Mouse (Mus musculus): ENCODE measurements at regions not wholly inside any gene's neighbourhood (a gene's known extent, or its start where the extent isn't known, plus 50 kb on each side); places are given as distances from the start of the nearest gene placed in this dataset.

DNA sequence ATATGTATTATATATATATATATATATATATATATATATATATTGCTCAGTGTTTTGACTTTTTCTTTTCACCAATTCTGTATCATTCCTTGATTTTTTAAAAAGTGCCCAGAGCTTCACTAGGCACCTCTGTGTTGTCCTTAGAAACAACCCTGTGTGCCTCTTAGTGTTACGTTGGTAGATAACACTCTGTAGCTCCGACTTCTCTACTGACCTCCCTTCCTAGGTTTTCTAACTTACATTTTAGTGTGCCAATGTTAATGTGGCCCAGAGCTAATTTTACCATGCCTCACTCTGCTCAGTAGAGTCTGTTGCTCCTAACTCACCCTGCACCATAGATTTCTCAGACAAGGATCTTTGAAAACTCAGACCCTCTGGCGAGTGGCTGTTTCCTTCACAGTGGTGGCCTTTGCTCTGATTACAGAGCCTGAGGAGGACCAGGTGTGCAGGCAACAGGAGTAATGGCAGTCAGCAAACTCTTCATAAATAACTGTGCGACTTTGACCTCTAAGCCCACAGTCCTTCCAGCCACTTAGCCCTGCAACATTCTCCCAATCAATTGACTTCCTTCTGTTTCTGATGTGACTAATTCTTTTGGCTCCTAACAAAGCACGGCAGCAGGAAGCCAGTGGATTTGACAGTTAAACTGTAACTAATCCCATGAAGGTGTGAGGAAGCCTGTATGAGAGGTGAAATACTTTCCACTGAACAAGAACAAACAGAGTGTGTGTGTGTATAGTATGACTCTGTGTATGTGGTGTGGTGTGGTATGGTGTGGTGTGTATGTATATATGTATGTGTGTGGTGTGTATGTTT, 53.6 kb upstream of the Actr3 start:
- Histone ChIP-seq H3K4me1 (replicated peaks) (peaks cover 19% of the 10 kb centered on the region), H3K4me3 (no peak overlapping the region), H3K9ac (no peak overlapping the region), H3K4me2 (no peak overlapping the region), H3K9me3 (replicated peaks) (no peaks in the 10 kb centered on the region), H3K27ac (peak overlapping the region; percentile 49; the same call in 1 of the 2 replicates), H3K36me3 (no peaks in the 10 kb centered on the region), H3K27me3 (no peaks in the 10 kb centered on the region)
- ATAC-seq (replicated peaks; ENCODE audit: insufficient number of reproducible peaks, insufficient read depth, low FRiP score, low read depth), result no peak
- WGBS, result 51% methylated on average over 5 of the region's 5 CpGs

GRCm38 (mm10) chr1:125491014-125491413, 55.5 kb upstream of the Actr3 start:
- 0 out of 2 replicates have a peak, but pooled peaks have one; percentile 22 for ATAC-seq (replicated peaks; ENCODE audit: insufficient number of reproducible peaks, insufficient read depth, low FRiP score, low read depth)
- H3K36me3 ChIP-seq, result no peaks in the 10 kb centered on the region

DNA sequence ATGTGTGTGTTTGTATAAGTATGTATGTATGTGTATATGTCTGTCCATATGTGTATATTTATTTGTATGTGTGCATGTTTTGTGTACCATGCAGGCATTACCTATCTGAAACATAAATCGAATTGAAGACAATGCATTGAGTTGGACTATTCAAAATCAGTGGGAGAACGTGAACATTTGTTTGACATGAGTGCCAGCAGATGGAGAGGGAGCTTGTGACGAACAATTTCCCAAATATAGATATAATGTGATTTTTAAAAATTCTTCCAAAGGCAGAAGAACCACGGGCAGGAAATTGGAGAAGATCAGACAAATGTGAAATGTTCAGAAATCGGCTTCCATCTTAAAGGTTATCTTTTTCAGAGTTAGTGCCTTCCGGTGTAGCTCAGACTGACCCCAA, 59.1 kb upstream of the Actr3 start:
- Histone ChIP-seq H3K36me3 (no peaks in the 10 kb centered on the region), H3K27me3 (no peaks in the 10 kb centered on the region), H3K4me2 (no peak overlapping the region), H3K4me1 (replicated peaks) (peaks cover 13% of the 10 kb centered on the region), H3K27ac (no peak overlapping the region), H3K9ac (no peak overlapping the region), H3K9me3 (replicated peaks) (no peaks in the 10 kb centered on the region), H3K4me3 (no peak overlapping the region)
- no peak for ATAC-seq (replicated peaks; ENCODE audit: insufficient number of reproducible peaks, insufficient read depth, low FRiP score, low read depth)
- WGBS, result 82% methylated on average over 6 of the region's 6 CpGs

More at GRCm38 (mm10) chr1:125491014-125491413, 55.5 kb upstream of the Actr3 start:
- no peak overlapping the region for H3K4me2 ChIP-seq
- H3K4me3 ChIP-seq, result no peak overlapping the region
- peaks cover 19% of the 10 kb centered on the region for H3K4me1 ChIP-seq (replicated peaks)
- WGBS, result 28% methylated on average over 5 of the region's 5 CpGs
- no peak overlapping the region for H3K9ac ChIP-seq
- H3K9me3 ChIP-seq (replicated peaks), result no peaks in the 10 kb centered on the region
- H3K27me3 ChIP-seq, result no peaks in the 10 kb centered on the region
- peak overlapping the region; percentile 63 for H3K27ac ChIP-seq

DNA sequence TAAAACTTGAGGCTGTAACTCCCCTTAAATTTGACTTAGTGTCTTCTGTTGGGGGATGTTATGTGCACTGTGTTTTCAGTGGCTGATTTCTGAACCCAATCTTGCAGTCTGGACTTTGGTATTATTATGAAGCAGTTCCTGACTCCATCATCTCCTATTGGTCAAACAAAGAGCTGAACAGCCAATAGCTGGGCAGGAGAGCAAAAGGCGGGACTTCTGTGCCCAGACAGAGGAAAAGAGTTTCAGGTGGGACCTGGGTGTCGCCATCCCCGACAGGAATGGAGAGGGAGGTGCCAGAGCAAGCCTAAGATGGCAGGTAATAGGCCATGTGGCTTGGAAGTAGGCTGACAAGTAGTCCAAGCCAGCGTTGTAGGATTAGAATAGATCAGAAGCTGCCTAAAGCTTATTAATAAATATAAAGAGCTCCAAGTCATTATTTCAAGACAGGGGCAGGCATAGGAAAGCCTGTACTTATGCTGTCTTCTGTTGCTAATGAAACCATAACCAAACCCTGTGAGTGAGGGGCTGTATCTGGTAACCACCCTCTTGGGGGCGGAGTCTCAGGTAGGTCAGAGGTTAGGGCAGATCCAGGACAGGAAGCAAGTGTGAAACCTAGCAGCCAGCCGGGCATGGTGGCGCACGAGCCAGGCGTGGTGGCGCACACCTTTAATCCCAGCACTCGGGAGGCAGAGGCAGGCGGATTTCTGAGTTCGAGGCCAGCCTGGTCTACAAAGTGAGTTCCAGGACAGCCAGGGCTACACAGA, 60.0 kb upstream of the Actr3 start:
- no peak for ATAC-seq (replicated peaks; ENCODE audit: insufficient number of reproducible peaks, insufficient read depth, low FRiP score, low read depth)
- Histone ChIP-seq H3K4me3 (no peak overlapping the region), H3K27me3 (no peaks in the 10 kb centered on the region), H3K4me1 (replicated peaks) (peaks cover 7% of the 10 kb centered on the region), H3K9me3 (replicated peaks) (no peaks in the 10 kb centered on the region), H3K9ac (no peak overlapping the region), H3K4me2 (no peak overlapping the region), H3K27ac (no peak overlapping the region), H3K36me3 (no peaks in the 10 kb centered on the region)
- 85% methylated on average over 13 of the region's 13 CpGs for WGBS

DNA sequence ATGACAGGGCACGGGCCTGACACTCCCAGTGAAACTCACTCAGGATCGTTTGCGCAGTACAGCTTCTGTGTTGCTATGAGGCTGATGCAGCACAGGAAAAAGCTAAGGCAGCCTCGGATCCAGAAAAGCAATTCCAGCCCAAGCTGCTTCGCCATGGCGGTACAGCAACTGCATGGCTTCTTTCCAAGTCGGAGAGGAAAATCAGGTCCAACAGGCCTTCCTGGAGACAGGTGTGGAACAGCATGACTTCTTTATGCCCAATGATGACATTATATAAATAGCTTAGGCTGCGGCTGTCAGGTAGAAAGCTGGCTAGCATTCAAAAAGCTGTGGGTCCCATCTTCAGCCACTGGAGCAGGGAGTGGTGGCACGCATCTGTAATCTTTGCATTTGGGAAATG, 61.5 kb upstream of the Actr3 start:
- Histone ChIP-seq H3K36me3 (no peaks in the 10 kb centered on the region), H3K27me3 (no peaks in the 10 kb centered on the region), H3K9ac (no peak overlapping the region), H3K27ac (no peak overlapping the region), H3K4me1 (replicated peaks) (no peaks in the 10 kb centered on the region), H3K4me3 (no peak overlapping the region), H3K4me2 (no peak overlapping the region), H3K9me3 (replicated peaks) (no peaks in the 10 kb centered on the region)
- no peak for ATAC-seq (replicated peaks; ENCODE audit: insufficient number of reproducible peaks, insufficient read depth, low FRiP score, low read depth)
- WGBS, result 81% methylated on average over 9 of the region's 9 CpGs

- H3K27me3 ChIP-seq, result no peaks in the 10 kb centered on the region
- H3K9me3 ChIP-seq (replicated peaks), result no peaks in the 10 kb centered on the region
- no peak overlapping the region for H3K27ac ChIP-seq
- H3K9ac ChIP-seq, result no peak overlapping the region
- ATAC-seq (replicated peaks; ENCODE audit: insufficient number of reproducible peaks, insufficient read depth, low FRiP score, low read depth), result no peak
- no peaks in the 10 kb centered on the region for H3K36me3 ChIP-seq
- H3K4me1 ChIP-seq (replicated peaks), result no peaks in the 10 kb centered on the region
- WGBS, result 72% methylated on average over 4 of the region's 4 CpGs
- no peak overlapping the region for H3K4me2 ChIP-seq
- no peak overlapping the region for H3K4me3 ChIP-seq
Measured at GRCm38 (mm10) chr1:125501964-125502517, 58.4 kb upstream of the Slc35f5 start.

- H3K4me2 ChIP-seq, result no peak overlapping the region
- H3K4me1 ChIP-seq (replicated peaks), result no peaks in the 10 kb centered on the region
- WGBS, result 86% methylated on average over 4 of the region's 4 CpGs
- H3K4me3 ChIP-seq, result no peak overlapping the region
- H3K27ac ChIP-seq, result no peak overlapping the region
- H3K36me3 ChIP-seq, result no peaks in the 10 kb centered on the region
- ATAC-seq (replicated peaks; ENCODE audit: insufficient number of reproducible peaks, insufficient read depth, low FRiP score, low read depth), result no peak
- no peaks in the 10 kb centered on the region for H3K27me3 ChIP-seq
- no peaks in the 10 kb centered on the region for H3K9me3 ChIP-seq (replicated peaks)
- no peak overlapping the region for H3K9ac ChIP-seq
Measured at GRCm38 (mm10) chr1:125503878-125504277, 56.5 kb upstream of the Slc35f5 start.

DNA sequence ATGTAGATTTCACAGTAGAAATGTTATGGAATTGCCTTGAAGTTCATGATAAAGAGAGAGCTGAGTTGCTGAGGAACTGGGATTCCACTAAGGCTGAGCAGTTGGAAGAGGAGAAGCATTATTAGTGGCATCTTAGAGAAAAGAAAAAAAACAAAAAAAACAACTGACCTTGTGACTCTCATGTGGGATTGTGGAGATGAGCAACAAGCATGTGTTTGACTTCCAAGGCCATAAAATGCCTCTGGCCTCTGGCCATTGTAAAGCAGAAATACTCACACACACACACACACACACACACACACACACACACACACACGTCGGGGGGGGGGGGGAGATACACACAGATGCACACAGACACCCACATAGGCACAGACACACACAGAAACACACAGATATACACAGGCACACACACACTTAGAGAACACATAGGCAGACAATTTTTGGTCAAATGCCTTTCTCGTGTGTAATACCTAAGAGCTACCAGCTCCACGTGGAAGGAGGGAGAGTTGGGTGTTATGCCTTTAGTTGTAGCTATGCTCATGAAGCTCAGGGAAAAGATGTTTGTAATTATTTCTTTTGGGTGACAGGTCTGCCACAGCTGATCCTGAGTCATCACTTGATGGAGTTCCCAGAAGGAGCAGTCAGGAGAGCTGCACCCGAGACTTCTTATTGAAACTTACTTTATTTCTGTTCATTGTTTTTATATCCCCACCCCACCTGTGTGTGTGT, 52.4 kb upstream of the Slc35f5 start:
- no peak overlapping the region for H3K4me2 ChIP-seq
- no peak overlapping the region for H3K27ac ChIP-seq
- no peaks in the 10 kb centered on the region for H3K36me3 ChIP-seq
- ATAC-seq (replicated peaks; ENCODE audit: insufficient number of reproducible peaks, insufficient read depth, low FRiP score, low read depth), result no peak
- no peaks in the 10 kb centered on the region for H3K27me3 ChIP-seq
- H3K9ac ChIP-seq, result no peak overlapping the region
- no peaks in the 10 kb centered on the region for H3K4me1 ChIP-seq (replicated peaks)
- no peaks in the 10 kb centered on the region for H3K9me3 ChIP-seq (replicated peaks)
- H3K4me3 ChIP-seq, result no peak overlapping the region
- WGBS, result 66% methylated on average over 3 of the region's 5 CpGs

GRCm38 (mm10) chr1:125508594-125509257, 51.7 kb upstream of the Slc35f5 start:
- 61% methylated on average over 5 of the region's 5 CpGs for WGBS
- H3K27ac ChIP-seq, result no peak overlapping the region
- no peaks in the 10 kb centered on the region for H3K36me3 ChIP-seq
- H3K4me2 ChIP-seq, result no peak overlapping the region
- no peaks in the 10 kb centered on the region for H3K4me1 ChIP-seq (replicated peaks)
- H3K9ac ChIP-seq, result no peak overlapping the region
- H3K9me3 ChIP-seq (replicated peaks), result no peaks in the 10 kb centered on the region
- H3K4me3 ChIP-seq, result no peak overlapping the region
- no peak for ATAC-seq (replicated peaks; ENCODE audit: insufficient number of reproducible peaks, insufficient read depth, low FRiP score, low read depth)
- H3K27me3 ChIP-seq, result no peaks in the 10 kb centered on the region
